Mouse (Mus musculus) heart, embryonic 12.5 days (tissue): ENCODE measurements around the gene Foxc2. TPM values are rescaled to one million over a fixed set of nuclear protein-coding genes. Genes with fewer than 3 reads are reported as not detected.
A peak's percentile ranks its signal among the peaks of the same experiment; 100 is the strongest.

Experiments used
- ATAC-seq: fragments of 200-750 bp; cut with Nextera tagmentation; 2 replicates; pipeline ENCODE4 v1.8.0; 2017; ENCODE audit warnings: moderate TSS enrichment, moderate library complexity; ENCODE audit not compliant: insufficient number of reproducible peaks, low FRiP score
- H3K27ac ChIP-seq: fragments of 300-500 bp; sonication (generic); 2 replicates; pipeline ENCODE4 v1.5.1; 2016; ENCODE audit warnings: mild to moderate bottlenecking, moderate library complexity; ENCODE audit not compliant: poor library complexity, severe bottlenecking
- H3K27me3 ChIP-seq: fragments of 300-500 bp; sonication (generic); replicated peaks from 2 replicates; pipeline ENCODE4 v1.6.1; 2016; ENCODE audit warnings: mild to moderate bottlenecking, moderate library complexity
- H3K36me3 ChIP-seq: fragments of 300-500 bp; sonication (generic); 2 replicates; pipeline ENCODE4 v1.6.1; 2016; ENCODE audit warnings: mild to moderate bottlenecking, moderate library complexity
- H3K4me1 ChIP-seq: fragments of 300-500 bp; sonication (generic); replicated peaks from 2 replicates; pipeline ENCODE4 v1.6.1; 2016; ENCODE audit warnings: mild to moderate bottlenecking
- H3K4me2 ChIP-seq: fragments of 300-500 bp; sonication (generic); 2 replicates; pipeline ENCODE4 v1.6.1; 2016; ENCODE audit warnings: mild to moderate bottlenecking, moderate library complexity
- H3K4me3 ChIP-seq: fragments of 300-500 bp; sonication (generic); 2 replicates; pipeline ENCODE4 v1.5.1; 2016; ENCODE audit warnings: mild to moderate bottlenecking
- H3K9ac ChIP-seq: fragments of 300-500 bp; sonication (generic); 2 replicates; pipeline ENCODE4 v1.6.1; 2016; ENCODE audit warnings: mild to moderate bottlenecking, moderate library complexity
- H3K9me3 ChIP-seq: fragments of 300-500 bp; sonication (generic); replicated peaks from 2 replicates; pipeline ENCODE4 v1.6.1; 2016; ENCODE audit warnings: mild to moderate bottlenecking, moderate library complexity
- WGBS: fragments of 180-500 bp; shearing (Covaris S2); methylation state at CpG from one replicate; pipeline ENCODE4 v1.1.7; 2016; 5-methylcytosine and 5-hydroxymethylcytosine counted together
- polyA plus RNA-seq: library from polyadenylated mRNA; unstranded; fragments of >200 nt; fragmentation: Nextera tagmentation; extraction: Ambion mirVana; gene quantifications from 2 replicates; pipeline ENCODE4 v1.2.1, GENCODE M21; 2016

The Foxc2 gene
- polyA plus RNA-seq: 20.7 and 20.8 TPM in 2 replicates

DNA sequence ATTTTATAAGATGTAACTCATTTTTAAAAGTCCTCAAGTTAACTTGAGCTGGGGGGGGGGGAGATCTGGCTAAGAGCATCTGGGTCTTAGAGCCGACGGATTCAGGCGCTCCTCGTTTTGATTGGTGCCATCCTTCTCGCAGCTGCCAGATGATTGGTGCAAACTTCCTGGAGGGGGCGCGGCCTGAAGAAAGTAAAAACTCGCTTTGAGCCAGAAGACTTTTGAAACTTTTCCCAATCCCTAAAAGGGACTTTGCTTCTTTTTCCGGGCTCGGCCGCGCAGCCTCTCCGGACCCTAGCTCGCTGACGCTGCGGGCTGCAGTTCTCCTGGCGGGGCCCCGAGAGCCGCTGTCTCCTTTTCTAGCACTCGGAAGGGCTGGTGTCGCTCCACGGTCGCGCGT lies at the start of gene Foxc2:
Foxc2 (plus strand) TSS at position 224 of the 400 bp plus-strand sequence.
- Histone ChIP-seq H3K9ac (peak within 1 kb of the TSS; percentile 92), H3K27me3 (peaks cover 60% of the 10 kb centered on the region), H3K4me1 (peaks cover 15% of the 10 kb centered on the region; the same call in 1 of the 2 replicates), H3K4me3 (peak within 1 kb of the TSS; percentile 76), H3K9me3 (no peaks in the 10 kb centered on the region), H3K27ac (peak within 1 kb of the TSS; percentile 97), H3K36me3 (no peaks in the 10 kb centered on the region), H3K4me2 (peak within 1 kb of the TSS; percentile 93)
- peak; percentile 70 for ATAC-seq
- WGBS: 0% methylated on average over 25 of the region's 25 CpGs

DNA sequence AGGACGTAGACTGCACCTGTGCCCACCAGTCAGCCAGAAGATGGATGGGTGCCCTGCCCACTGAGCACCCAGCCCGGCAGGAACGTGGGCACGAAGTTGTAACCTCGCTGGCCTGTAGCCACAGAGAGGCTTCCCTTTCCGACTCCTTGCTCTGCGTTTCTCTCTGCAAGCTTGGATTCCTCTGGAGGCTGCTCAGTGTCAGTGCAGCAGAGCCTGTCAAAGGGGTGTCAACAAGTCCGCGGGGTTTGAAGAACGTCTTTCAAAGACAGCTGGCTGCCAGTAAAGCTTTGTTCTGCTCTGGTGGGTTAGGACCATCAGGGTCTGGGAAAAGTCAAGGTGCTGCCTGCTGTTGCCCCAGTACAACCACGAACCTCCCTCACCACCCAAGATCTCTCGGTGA lies 44.5 kb upstream of the Foxc2 start:
- no peak for ATAC-seq
- Histone ChIP-seq H3K4me2 (0 out of 2 replicates have a peak overlapping the region, but pooled peaks have one; percentile 11), H3K9ac (no peak overlapping the region), H3K9me3 (no peaks in the 10 kb centered on the region), H3K4me3 (no peak overlapping the region), H3K36me3 (no peaks in the 10 kb centered on the region), H3K27ac (no peak overlapping the region), H3K4me1 (peaks cover 16% of the 10 kb centered on the region), H3K27me3 (peaks cover 96% of the 10 kb centered on the region)
- 3% methylated on average over 12 of the region's 12 CpGs for WGBS

GRCm38 (mm10) chr8:121072406-121073130 lies 43.4 kb upstream of the Foxc2 start:
- no peak for ATAC-seq
- Histone ChIP-seq H3K4me1 (peaks cover 16% of the 10 kb centered on the region), H3K9ac (no peak overlapping the region), H3K27me3 (peaks cover 97% of the 10 kb centered on the region), H3K9me3 (no peaks in the 10 kb centered on the region), H3K4me2 (no peak overlapping the region; the same call in 1 of the 2 replicates), H3K4me3 (no peak overlapping the region), H3K27ac (no peak overlapping the region), H3K36me3 (no peaks in the 10 kb centered on the region)
- WGBS: 11% methylated on average over 11 of the region's 11 CpGs

DNA sequence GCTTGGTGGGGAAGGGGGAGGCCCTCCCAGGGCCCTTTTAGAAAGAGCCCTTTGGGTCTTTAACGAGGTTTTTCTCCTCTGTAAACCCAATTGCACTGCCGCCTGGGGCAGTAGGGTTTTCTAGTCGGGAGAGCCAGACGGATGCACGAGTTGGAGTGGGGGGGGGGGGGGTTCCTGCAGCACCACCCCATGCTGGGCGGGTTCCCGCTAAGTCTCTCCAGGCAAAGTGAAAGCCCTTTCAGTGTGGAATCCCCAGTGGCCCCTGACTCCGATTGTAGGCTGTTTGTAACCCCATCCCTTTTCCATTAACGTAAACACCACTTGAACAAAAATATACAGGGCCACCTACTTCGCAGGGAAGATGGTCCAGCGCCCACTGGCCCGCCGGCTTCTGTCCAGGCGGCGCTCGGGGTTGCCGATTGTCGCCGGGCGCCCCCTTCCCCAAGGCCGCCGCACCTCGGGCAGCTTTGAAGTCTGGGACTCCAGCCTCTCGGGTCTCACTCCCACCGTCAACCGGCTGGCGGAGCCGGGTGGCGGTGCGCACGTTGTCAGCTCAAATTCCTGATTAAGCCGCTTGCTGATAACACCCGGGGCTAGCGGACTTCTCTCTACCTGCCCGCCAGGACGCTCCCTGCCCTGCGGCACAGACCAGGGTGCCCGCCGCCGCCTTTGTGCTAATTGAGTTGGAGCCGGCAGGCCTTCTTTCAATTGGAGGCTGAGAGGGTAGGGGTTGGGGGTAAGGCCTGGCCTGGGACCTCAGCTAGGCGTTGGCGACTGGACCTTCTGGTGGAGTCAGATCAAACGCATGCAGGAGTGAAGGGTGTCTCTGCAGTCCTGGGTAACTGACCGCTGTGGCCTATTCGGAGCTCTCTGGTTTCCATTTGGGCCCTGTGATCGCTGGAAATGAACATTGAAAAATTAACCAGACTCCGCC lies 42.5 kb upstream of the Foxc2 start:
- Histone ChIP-seq H3K4me1 (peaks cover 16% of the 10 kb centered on the region), H3K36me3 (no peaks in the 10 kb centered on the region), H3K27me3 (peaks cover 97% of the 10 kb centered on the region), H3K27ac (no peak overlapping the region), H3K9me3 (no peaks in the 10 kb centered on the region), H3K4me3 (peak overlapping the region; percentile 26), H3K4me2 (peak overlapping the region; percentile 50), H3K9ac (no peak overlapping the region)
- no peak for ATAC-seq
- 1% methylated on average over 46 of the region's 48 CpGs for WGBS

GRCm38 (mm10) chr8:121074108-121074847 lies 41.7 kb upstream of the Foxc2 start:
- Histone ChIP-seq H3K27me3 (peaks cover 97% of the 10 kb centered on the region), H3K27ac (no peak overlapping the region), H3K4me1 (peaks cover 16% of the 10 kb centered on the region), H3K4me2 (no peak overlapping the region), H3K36me3 (no peaks in the 10 kb centered on the region), H3K9me3 (no peaks in the 10 kb centered on the region), H3K4me3 (no peak overlapping the region), H3K9ac (no peak overlapping the region)
- 1% methylated on average over 15 of the region's 15 CpGs for WGBS
- no peak for ATAC-seq

- Histone ChIP-seq H3K4me2 (no peak overlapping the region), H3K27me3 (peaks cover 97% of the 10 kb centered on the region), H3K36me3 (no peaks in the 10 kb centered on the region), H3K4me3 (no peak overlapping the region), H3K27ac (no peak overlapping the region), H3K9me3 (no peaks in the 10 kb centered on the region), H3K4me1 (peaks cover 16% of the 10 kb centered on the region), H3K9ac (no peak overlapping the region)
- 0% methylated on average over 10 of the region's 10 CpGs for WGBS
- no peak for ATAC-seq
Observed at GRCm38 (mm10) chr8:121074848-121075145, 41.2 kb upstream of the Foxc2 start.

DNA sequence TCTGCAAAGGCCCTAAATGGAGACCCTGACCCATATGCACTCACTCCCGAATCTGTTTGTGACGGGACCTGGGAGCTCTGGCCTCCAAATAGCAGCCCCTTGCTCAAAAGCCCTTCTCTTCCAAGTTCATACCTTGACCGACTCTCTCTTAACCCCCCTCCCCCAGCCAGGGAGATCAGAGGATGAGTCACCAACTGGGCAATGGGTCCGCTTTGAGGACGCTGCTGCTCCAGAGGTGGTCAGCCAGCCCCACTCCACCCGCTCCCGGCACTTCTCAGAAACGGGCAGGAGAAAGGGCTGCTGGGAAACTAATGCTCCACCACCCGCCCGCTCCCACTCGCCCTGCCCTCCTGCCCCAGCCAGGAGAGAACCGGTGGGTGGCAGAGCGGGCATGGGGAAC lies 40.0 kb upstream of the Foxc2 start:
- peaks cover 19% of the 10 kb centered on the region for H3K4me1 ChIP-seq
- no peak overlapping the region for H3K4me3 ChIP-seq
- H3K4me2 ChIP-seq: no peak overlapping the region
- H3K9me3 ChIP-seq: no peaks in the 10 kb centered on the region
- 5% methylated on average over 13 of the region's 13 CpGs for WGBS
- peaks cover 97% of the 10 kb centered on the region for H3K27me3 ChIP-seq
- H3K27ac ChIP-seq: no peak overlapping the region
- H3K9ac ChIP-seq: no peak overlapping the region
- no peak for ATAC-seq
- no peaks in the 10 kb centered on the region for H3K36me3 ChIP-seq

DNA sequence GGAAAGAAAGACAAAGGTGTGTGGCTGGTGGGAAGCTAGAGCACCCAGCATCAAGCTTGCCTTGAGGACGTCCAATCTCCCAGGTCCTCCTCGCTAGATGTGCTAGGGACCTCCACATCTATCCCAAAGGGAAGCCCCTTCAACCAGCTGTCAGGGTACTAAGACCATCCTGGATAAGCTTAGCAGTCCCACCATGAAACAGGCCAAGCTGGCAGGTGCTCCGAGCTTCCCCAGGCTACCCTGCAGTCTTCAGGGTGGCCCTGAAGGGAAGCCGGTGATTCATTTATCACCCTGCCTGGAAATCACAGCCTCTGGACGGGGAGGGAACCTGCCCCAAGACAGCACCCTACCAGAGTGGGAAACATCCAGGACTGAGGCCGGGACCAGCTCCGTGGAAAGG lies 39.4 kb upstream of the Foxc2 start:
- no peaks in the 10 kb centered on the region for H3K36me3 ChIP-seq
- H3K4me2 ChIP-seq: no peak overlapping the region
- ATAC-seq: no peak
- H3K27ac ChIP-seq: no peak overlapping the region
- H3K9me3 ChIP-seq: no peaks in the 10 kb centered on the region
- H3K4me1 ChIP-seq: peaks cover 14% of the 10 kb centered on the region
- no peak overlapping the region for H3K4me3 ChIP-seq
- no peak overlapping the region for H3K9ac ChIP-seq
- WGBS: 12% methylated on average over 7 of the region's 7 CpGs
- peaks cover 97% of the 10 kb centered on the region for H3K27me3 ChIP-seq

DNA sequence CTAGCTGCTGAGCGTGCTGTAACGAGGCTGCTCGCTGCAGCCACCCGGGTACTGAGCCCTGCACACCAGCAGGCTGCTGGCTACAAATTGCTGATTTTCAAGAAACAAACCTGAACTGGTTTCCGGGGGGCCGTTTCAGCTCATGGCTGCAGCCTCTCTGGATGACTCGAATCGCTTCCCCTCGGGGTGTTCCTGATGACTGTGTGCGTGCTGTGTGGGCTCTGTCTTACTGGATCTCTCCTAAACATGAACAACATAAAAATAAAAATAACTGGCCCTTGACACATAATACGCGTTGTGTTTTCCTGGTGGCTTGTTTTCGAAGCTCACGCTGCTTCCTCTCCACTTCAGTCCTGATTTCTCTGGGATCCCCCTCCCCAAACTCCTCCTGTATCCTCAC lies 37.2 kb upstream of the Foxc2 start:
- Histone ChIP-seq H3K4me1 (peaks cover 12% of the 10 kb centered on the region), H3K4me2 (no peak overlapping the region), H3K27me3 (peaks cover 98% of the 10 kb centered on the region), H3K9me3 (no peaks in the 10 kb centered on the region), H3K27ac (no peak overlapping the region), H3K36me3 (no peaks in the 10 kb centered on the region), H3K9ac (no peak overlapping the region), H3K4me3 (no peak overlapping the region)
- 7% methylated on average over 14 of the region's 14 CpGs for WGBS
- no peak for ATAC-seq

GRCm38 (mm10) chr8:121079201-121079600 lies 36.8 kb upstream of the Foxc2 start:
- H3K4me2 ChIP-seq: no peak overlapping the region
- H3K27ac ChIP-seq: no peak overlapping the region
- H3K36me3 ChIP-seq: no peaks in the 10 kb centered on the region
- H3K9ac ChIP-seq: no peak overlapping the region
- under 1% methylated on average over 7 of the region's 7 CpGs for WGBS
- no peak for ATAC-seq
- peaks cover 98% of the 10 kb centered on the region for H3K27me3 ChIP-seq
- no peak overlapping the region for H3K4me3 ChIP-seq
- no peaks in the 10 kb centered on the region for H3K9me3 ChIP-seq
- H3K4me1 ChIP-seq: peaks cover 15% of the 10 kb centered on the region

- no peak overlapping the region for H3K27ac ChIP-seq
- H3K9me3 ChIP-seq: no peaks in the 10 kb centered on the region
- H3K4me2 ChIP-seq: no peak overlapping the region
- H3K36me3 ChIP-seq: no peaks in the 10 kb centered on the region
- H3K27me3 ChIP-seq: peaks cover 98% of the 10 kb centered on the region
- H3K9ac ChIP-seq: no peak overlapping the region
- H3K4me3 ChIP-seq: no peak overlapping the region
- peaks cover 23% of the 10 kb centered on the region for H3K4me1 ChIP-seq
- no peak for ATAC-seq
- 4% methylated on average over 12 of the region's 12 CpGs for WGBS
Observed at GRCm38 (mm10) chr8:121079944-121080343, 36.0 kb upstream of the Foxc2 start.
